Mouse (Mus musculus) central nervous system, embryonic 14 days (tissue): Measurements from ENCODE around the gene Smarcd1. TPM values are rescaled to one million over a fixed set of nuclear protein-coding genes. Genes with fewer than 3 reads are reported as not detected.

Source experiments
- polyA plus RNA-seq: library from polyadenylated mRNA; depleted of rRNA; stranded (reverse); fragments of >200 nt; gene quantifications from 2 replicates; pipeline ENCODE4 v1.2.3, GENCODE M21; 2012; rRNA removed

Gene Smarcd1
- polyA plus RNA-seq, result 177 and 197 TPM in 2 replicates

GRCm38 (mm10) chr15:99701999-99702900 lies at the start of gene Smarcd1:
TSS of gene Smarcd1 (plus strand) at chr15:99702129.

GRCm38 (mm10) chr15:99670154-99670821 lies 31.6 kb upstream of the Smarcd1 start, which contains the start of gene Asic1:
TSS of gene Asic1 (plus strand) at chr15:99670368.

GRCm38 (mm10) chr15:99705440-99706048 lies 3.6 kb downstream of the Smarcd1 start, which contains the start of gene Gm17349:
TSS of gene Gm17349 (minus strand) at chr15:99705490.

GRCm38 (mm10) chr15:99717386-99718334 lies 15.7 kb downstream of the Smarcd1 start, which contains the start of gene Gpd1:
TSS of gene Gpd1 (plus strand) at chr15:99717515.

GRCm38 (mm10) chr15:99725341-99726155 lies 23.6 kb downstream of the Smarcd1 start, which contains the start of gene Cox14:
TSS of gene Cox14 (plus strand) at chr15:99725618.

Other genes with a start within 250 kb of the Smarcd1 start
- 19.7 and 23.8 TPM in 2 replicates for gene Nckap5l, start 244.4 kb upstream of the Smarcd1 start, polyA plus RNA-seq
- gene Bcdin3d, start 227.4 kb upstream of the Smarcd1 start, polyA plus RNA-seq, result 13.6 and 15.7 TPM in 2 replicates
- gene Faim2, start 174.0 kb upstream of the Smarcd1 start, polyA plus RNA-seq, result 5.2 and 7.8 TPM in 2 replicates
- not detected in 2 replicates for gene Aqp2, start 123.1 kb upstream of the Smarcd1 start, polyA plus RNA-seq
- gene Aqp5, start 111.3 kb upstream of the Smarcd1 start, polyA plus RNA-seq, result 0.86 and 1.3 TPM in 2 replicates
- gene Aqp6, start 100.7 kb upstream of the Smarcd1 start, polyA plus RNA-seq, result 2.8 and 4.0 TPM in 2 replicates
- 93.4 and 121 TPM in 2 replicates for gene Racgap1, start 50.5 kb upstream of the Smarcd1 start, polyA plus RNA-seq
- 79.2 and 82.0 TPM in 2 replicates for gene Asic1, start 31.8 kb upstream of the Smarcd1 start, polyA plus RNA-seq
- gene Gm17349, start 3.4 kb downstream of the Smarcd1 start, polyA plus RNA-seq, result not detected in 2 replicates
- 3.6 and 4.1 TPM in 2 replicates for gene Gpd1, start 15.4 kb downstream of the Smarcd1 start, polyA plus RNA-seq
- gene Cox14, start 23.5 kb downstream of the Smarcd1 start, polyA plus RNA-seq, result 171 and 183 TPM in 2 replicates
- gene Cers5, start 70.8 kb downstream of the Smarcd1 start, polyA plus RNA-seq, result 62.4 and 67.4 TPM in 2 replicates
- gene Lima1, start 173.3 kb downstream of the Smarcd1 start, polyA plus RNA-seq, result 27.7 and 32.4 TPM in 2 replicates